Mouse (Mus musculus) hindbrain, embryonic 14.5 days (tissue): ENCODE results near the gene Tbcc. TPM values are rescaled to one million over a fixed set of nuclear protein-coding genes. Genes with fewer than 3 reads are reported as not detected.
"Not testable (repeated sequence)": the region's sequence is repeated elsewhere in the genome, so short reads cannot be mapped to it uniquely, and the experiment has no call there.

Experiments
- ATAC-seq: fragments of 200-750 bp; cut with Nextera tagmentation; 2 replicates; pipeline ENCODE4 v1.8.0; 2017; ENCODE audit warnings: moderate number of reproducible peaks, mild to moderate bottlenecking, moderate TSS enrichment, moderate library complexity; ENCODE audit not compliant: low FRiP score
- DNase-seq: peaks from one replicate; pipeline ENCODE4 v3.0.0-alpha.2; 2015; ENCODE audit warnings: low spot score
- H3K27ac ChIP-seq: fragments of 300-500 bp; sonication (generic); 2 replicates; pipeline ENCODE4 v1.5.1; 2014; ENCODE audit warnings: mild to moderate bottlenecking, moderate library complexity
- H3K27me3 ChIP-seq: fragments of 300-500 bp; sonication (generic); 2 replicates; pipeline ENCODE4 v1.6.1; 2014; ENCODE audit warnings: mild to moderate bottlenecking, low read length, mixed read lengths; ENCODE audit not compliant: control insufficient read depth, insufficient read depth
- H3K36me3 ChIP-seq: fragments of 300-500 bp; sonication (generic); replicated peaks from 2 replicates; pipeline ENCODE4 v1.6.1; 2014; ENCODE audit not compliant: control insufficient read depth, insufficient read depth
- H3K4me1 ChIP-seq: fragments of 300-500 bp; sonication (generic); replicated peaks from 2 replicates; pipeline ENCODE4 v1.6.1; 2014; ENCODE audit warnings: antibody characterized with exemption, low read length, mixed read lengths; ENCODE audit not compliant: control insufficient read depth, insufficient read depth
- H3K4me2 ChIP-seq: fragments of 300-500 bp; sonication (generic); replicated peaks from 2 replicates; pipeline ENCODE4 v1.6.1; 2014; ENCODE audit warnings: mild to moderate bottlenecking, moderate library complexity
- H3K4me3 ChIP-seq: fragments of 300-500 bp; sonication (generic); replicated peaks from 2 replicates; pipeline ENCODE4 v1.5.1; 2014; ENCODE audit warnings: mild to moderate bottlenecking, low read length
- H3K9ac ChIP-seq: fragments of 300-500 bp; sonication (generic); 2 replicates; pipeline ENCODE4 v1.6.1; 2014
- H3K9me3 ChIP-seq: fragments of 300-500 bp; sonication (generic); 2 replicates; pipeline ENCODE4 v1.6.1; 2016; ENCODE audit warnings: low read length; ENCODE audit not compliant: control insufficient read depth
- WGBS: fragments of 180-500 bp; shearing (Covaris S2); extraction: QIAGEN DNeasy Blood & Tissue Kit; methylation state at CpG from one replicate; pipeline ENCODE4 v1.1.7; 2014; 5-methylcytosine and 5-hydroxymethylcytosine counted together
- polyA plus RNA-seq: library from polyadenylated mRNA; unstranded; fragments of >200 nt; fragmentation: Nextera tagmentation; extraction: Ambion mirVana; gene quantifications from 2 replicates; pipeline ENCODE4 v1.2.1, GENCODE M21; 2014

Tbcc gene
- polyA plus RNA-seq: 54.7 and 61.6 TPM in 2 replicates

DNA sequence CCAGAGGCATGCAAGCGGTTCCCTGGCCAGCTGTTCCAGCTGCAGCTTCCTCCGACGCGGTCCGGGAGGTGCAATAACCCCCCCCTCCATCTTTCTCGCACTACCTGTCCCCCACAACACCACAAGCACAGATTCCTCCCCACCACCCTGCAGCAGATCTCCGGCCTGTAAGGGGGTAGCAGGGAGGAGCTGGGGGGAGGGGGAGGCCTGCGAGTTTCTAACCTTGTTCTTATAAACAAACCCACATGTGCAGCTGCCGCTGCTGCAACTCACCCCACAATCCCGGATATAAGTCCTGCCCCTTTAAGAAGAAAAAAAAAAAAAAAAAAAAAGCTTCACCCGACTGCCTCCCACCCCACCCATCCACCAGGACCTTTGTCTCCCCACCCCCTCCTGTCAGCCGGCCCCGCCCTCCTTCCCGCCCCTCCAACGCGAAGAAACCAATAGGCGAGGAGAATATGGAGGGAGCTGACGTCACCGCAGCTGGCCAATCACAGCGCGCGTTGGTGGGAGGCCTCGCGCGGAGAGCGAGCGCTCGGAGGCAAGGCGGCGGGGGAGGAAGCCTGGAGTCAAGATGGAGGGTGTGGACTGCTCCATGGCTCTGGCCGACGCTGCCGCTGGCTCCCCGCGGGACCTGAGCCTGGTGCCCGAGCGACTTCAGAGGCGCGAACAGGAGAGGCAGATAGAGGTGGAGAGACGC is at the start of gene Tbcc:
Gene Tbcc, plus strand, starts transcription at position 569 of the 700 bp plus-strand sequence.
- H3K27me3 ChIP-seq: no peaks in the 10 kb centered on the region
- under 1% methylated on average over 39 of the region's 40 CpGs for WGBS
- peaks cover 32% of the 10 kb centered on the region for H3K4me1 ChIP-seq
- H3K4me3 ChIP-seq: peak within 1 kb of the TSS; percentile 97
- no peaks in the 10 kb centered on the region; the same call in 1 of the 2 replicates for H3K36me3 ChIP-seq
- H3K9me3 ChIP-seq: no peaks in the 10 kb centered on the region
- DNase-seq: peak; percentile 98
- H3K9ac ChIP-seq: peak within 1 kb of the TSS; percentile 96
- peak within 1 kb of the TSS; percentile 90 for H3K4me2 ChIP-seq
- H3K27ac ChIP-seq: peak within 1 kb of the TSS; percentile 98
- peak; percentile 95 for ATAC-seq

- Histone ChIP-seq H3K9me3 (no peaks in the 10 kb centered on the region), H3K36me3 (no peaks in the 10 kb centered on the region), H3K9ac (no peak overlapping the region), H3K27me3 (no peaks in the 10 kb centered on the region), H3K4me3 (no peak overlapping the region), H3K4me2 (no peak overlapping the region), H3K27ac (no peak overlapping the region), H3K4me1 (0 out of 2 replicates have a peak, but pooled peaks cover 6% of the 10 kb centered on the region)
- ATAC-seq: no peak
- WGBS: 79% methylated on average over 1 of the region's 2 CpGs
- DNase-seq: no peak
Observed at GRCm38 (mm10) chr17:46843022-46843421, 47.5 kb upstream of the Tbcc start.

- 61% methylated on average over 7 of the region's 7 CpGs for WGBS
- H3K9ac ChIP-seq: no peak overlapping the region
- H3K4me3 ChIP-seq: no peak overlapping the region
Observed at GRCm38 (mm10) chr17:46843716-46844115, 46.8 kb upstream of the Tbcc start.

DNA sequence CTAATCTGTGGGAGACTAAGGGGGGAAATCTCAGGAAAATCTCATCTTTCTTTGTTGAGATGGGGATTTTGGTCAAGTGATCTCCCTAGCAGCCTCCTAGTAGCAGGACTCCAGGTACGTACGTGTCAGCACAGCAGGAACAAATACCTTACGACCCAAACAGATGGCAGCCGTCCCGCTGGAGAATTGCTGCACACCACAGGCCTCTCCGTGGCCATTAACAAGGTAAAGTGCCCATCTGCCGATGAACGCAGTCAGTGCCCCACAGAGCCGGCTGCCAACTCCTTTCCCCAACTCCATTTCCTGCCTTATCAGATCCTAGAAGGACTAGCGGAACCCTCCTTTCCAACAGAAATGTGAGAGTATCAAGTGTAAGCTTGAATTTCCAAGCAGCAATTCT is 45.7 kb upstream of the Tbcc start:
- peak overlapping the region; percentile 3; the same call in 1 of the 2 replicates for H3K27ac ChIP-seq
- H3K4me1 ChIP-seq: 0 out of 2 replicates have a peak, but pooled peaks cover 6% of the 10 kb centered on the region
- H3K27me3 ChIP-seq: no peaks in the 10 kb centered on the region
- 50% methylated on average over 10 of the region's 10 CpGs for WGBS
- H3K36me3 ChIP-seq: no peaks in the 10 kb centered on the region
- H3K4me3 ChIP-seq: no peak overlapping the region
- ATAC-seq: no peak
- H3K9me3 ChIP-seq: no peaks in the 10 kb centered on the region
- no peak overlapping the region for H3K4me2 ChIP-seq
- DNase-seq: no peak
- H3K9ac ChIP-seq: no peak overlapping the region

More at GRCm38 (mm10) chr17:46843716-46844115, 46.8 kb upstream of the Tbcc start:
- H3K36me3 ChIP-seq: no peaks in the 10 kb centered on the region
- no peaks in the 10 kb centered on the region for H3K9me3 ChIP-seq
- no peak for ATAC-seq
- H3K4me2 ChIP-seq: no peak overlapping the region
- no peaks in the 10 kb centered on the region for H3K27me3 ChIP-seq
- no peak overlapping the region for H3K27ac ChIP-seq
- H3K4me1 ChIP-seq: 0 out of 2 replicates have a peak, but pooled peaks cover 6% of the 10 kb centered on the region
- DNase-seq: no peak

- H3K4me3 ChIP-seq: no peak overlapping the region
- DNase-seq (no peak), ATAC-seq (no peak)
- no peaks in the 10 kb centered on the region for H3K36me3 ChIP-seq
- H3K4me2 ChIP-seq: no peak overlapping the region
- 0 out of 2 replicates have a peak, but pooled peaks cover 6% of the 10 kb centered on the region for H3K4me1 ChIP-seq
- no peaks in the 10 kb centered on the region for H3K27me3 ChIP-seq
- WGBS: 83% methylated on average over 12 of the region's 12 CpGs
- H3K9me3 ChIP-seq: no peaks in the 10 kb centered on the region
- H3K9ac ChIP-seq: no peak overlapping the region
- no peak overlapping the region for H3K27ac ChIP-seq
Observed at GRCm38 (mm10) chr17:46845262-46845661, 45.2 kb upstream of the Tbcc start.

DNA sequence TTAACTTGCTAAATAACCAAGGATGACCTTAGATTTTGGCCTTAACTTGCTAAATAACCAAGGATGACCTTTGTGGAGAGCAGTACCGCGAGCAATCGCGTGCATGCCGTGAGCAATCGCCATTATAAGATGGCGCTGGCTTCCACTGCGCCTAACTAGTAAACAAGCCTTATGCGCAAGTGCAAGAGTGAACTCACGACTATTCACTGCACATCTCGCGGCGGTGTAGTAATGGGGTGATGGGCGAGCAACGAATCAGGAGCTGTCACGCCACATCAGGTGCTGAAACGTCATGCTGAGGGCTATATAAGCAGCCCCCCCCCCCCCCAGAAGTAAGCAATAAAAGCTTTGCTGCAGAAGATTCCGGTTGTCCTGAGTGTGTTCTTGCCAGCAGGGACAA is 43.9 kb upstream of the Tbcc start:
- not testable (repeated sequence) for ATAC-seq, H3K4me3 ChIP-seq, H3K9ac ChIP-seq, H3K4me2 ChIP-seq, H3K36me3 ChIP-seq, H3K4me1 ChIP-seq, DNase-seq, H3K27ac ChIP-seq, H3K9me3 ChIP-seq, H3K27me3 ChIP-seq
- WGBS: 93% methylated on average over 18 of the region's 18 CpGs

- DNase-seq: no peak
- 95% methylated on average over 7 of the region's 7 CpGs for WGBS
- ATAC-seq: no peak
- H3K4me2 ChIP-seq: no peak overlapping the region
- 0 out of 2 replicates have a peak, but pooled peaks cover 6% of the 10 kb centered on the region for H3K4me1 ChIP-seq
- H3K9ac ChIP-seq: no peak overlapping the region
- no peaks in the 10 kb centered on the region for H3K9me3 ChIP-seq
- H3K36me3 ChIP-seq: no peaks in the 10 kb centered on the region
- no peak overlapping the region for H3K4me3 ChIP-seq
- no peaks in the 10 kb centered on the region for H3K27me3 ChIP-seq
- H3K27ac ChIP-seq: no peak overlapping the region
Observed at GRCm38 (mm10) chr17:46847206-46847605, 43.3 kb upstream of the Tbcc start.

GRCm38 (mm10) chr17:46852725-46853124 is 37.8 kb upstream of the Tbcc start:
- no peak for DNase-seq
- H3K4me2 ChIP-seq: no peak overlapping the region
- H3K36me3 ChIP-seq: no peaks in the 10 kb centered on the region
- H3K4me3 ChIP-seq: no peak overlapping the region
- H3K9ac ChIP-seq: no peak overlapping the region
- H3K4me1 ChIP-seq: peaks cover 32% of the 10 kb centered on the region
- peak overlapping the region; percentile 52; the same call in 1 of the 2 replicates for H3K27ac ChIP-seq
- no peaks in the 10 kb centered on the region for H3K9me3 ChIP-seq
- 59% methylated on average over 6 of the region's 6 CpGs for WGBS
- ATAC-seq: no peak
- no peaks in the 10 kb centered on the region for H3K27me3 ChIP-seq

DNA sequence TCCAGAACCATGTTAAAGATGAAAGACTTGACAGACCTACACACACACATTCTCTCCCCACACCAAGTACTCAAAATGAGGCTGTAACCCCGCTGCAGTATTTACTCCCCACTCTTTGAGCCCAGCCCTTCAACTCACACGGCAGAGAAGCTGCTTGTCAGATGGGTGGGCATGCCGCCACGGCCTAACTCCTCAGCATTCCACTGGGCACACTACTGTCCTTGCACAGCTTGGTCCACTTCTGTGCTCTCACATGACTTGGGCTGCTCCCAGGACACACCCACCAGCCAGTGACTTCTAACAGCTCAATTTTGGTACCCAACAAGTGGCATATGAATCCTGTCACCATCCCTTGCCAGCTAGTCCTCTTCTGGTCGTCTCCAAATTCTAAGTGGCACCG is 37.2 kb upstream of the Tbcc start:
- H3K4me2 ChIP-seq: no peak overlapping the region
- H3K4me3 ChIP-seq: no peak overlapping the region
- 0 out of 2 replicates have a peak, but pooled peaks have one; percentile 13 for ATAC-seq
- H3K9ac ChIP-seq: no peak overlapping the region
- peaks cover 32% of the 10 kb centered on the region for H3K4me1 ChIP-seq
- WGBS: 39% methylated on average over 6 of the region's 6 CpGs
- H3K36me3 ChIP-seq: no peaks in the 10 kb centered on the region
- no peaks in the 10 kb centered on the region for H3K9me3 ChIP-seq
- peak; percentile 43 for DNase-seq
- no peaks in the 10 kb centered on the region for H3K27me3 ChIP-seq
- 0 out of 2 replicates have a peak overlapping the region, but pooled peaks have one; percentile 52 for H3K27ac ChIP-seq
